Mouse (Mus musculus): Measurements from ENCODE around the gene Mllt3.

Mllt3 gene

DNA sequence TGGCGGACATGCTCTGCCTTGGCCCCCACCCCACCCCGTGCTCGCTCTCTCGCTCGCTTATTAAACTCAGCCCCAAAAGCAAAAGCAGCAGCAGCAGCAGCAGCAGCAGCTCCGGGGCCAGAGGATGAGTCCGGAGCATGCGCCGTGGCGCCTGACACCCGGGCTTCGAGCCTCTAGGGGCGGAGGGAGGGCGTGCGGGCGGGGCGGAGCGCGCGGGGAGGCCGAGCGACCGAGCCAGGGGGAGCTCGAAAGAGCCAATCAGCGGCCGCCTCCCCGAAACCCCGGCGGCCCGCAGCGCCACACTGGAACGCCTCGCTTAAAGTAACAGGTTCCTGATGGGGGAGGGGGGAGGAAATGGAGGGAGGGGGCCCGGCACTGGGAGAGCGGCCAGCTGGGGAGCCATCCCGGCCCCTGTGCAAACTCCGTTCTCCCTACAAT is at the start of gene Mllt3:
Mllt3 (minus strand) TSS at position 149 of the 438 bp plus-strand sequence.
- DNase-seq = peak; percentile 98

GRCm38 (mm10) chr4:88082381-88082780 is 49.2 kb upstream of the Mllt3 start:
- DNase-seq = no peak

GRCm38 (mm10) chr4:88081885-88082284 is 48.7 kb upstream of the Mllt3 start:
- DNase-seq = no peak

- no peak for DNase-seq
These were observed 48.3 kb upstream of the Mllt3 start for GRCm38 (mm10) chr4:88081417-88081816.

DNA sequence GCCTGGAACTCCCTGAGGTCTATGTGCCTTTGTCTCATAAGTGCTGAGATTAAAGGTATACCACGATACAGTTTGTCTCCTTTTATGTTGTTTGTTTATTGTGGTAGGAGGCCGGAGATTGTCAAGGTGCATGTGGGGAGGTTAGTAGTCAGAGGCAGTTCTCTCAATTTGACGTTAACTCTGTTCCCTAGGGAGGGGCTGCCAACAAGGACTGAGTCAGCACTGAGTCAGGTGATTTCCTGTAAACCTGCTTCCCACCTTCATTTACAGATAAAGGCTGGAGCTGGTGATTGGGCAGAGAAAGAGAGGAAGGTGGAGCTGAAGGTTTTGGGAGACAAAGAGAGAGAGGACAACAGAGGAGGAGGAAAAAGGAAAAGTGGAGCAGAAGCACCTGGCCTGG is 45.8 kb upstream of the Mllt3 start:
- no peak for DNase-seq

DNA sequence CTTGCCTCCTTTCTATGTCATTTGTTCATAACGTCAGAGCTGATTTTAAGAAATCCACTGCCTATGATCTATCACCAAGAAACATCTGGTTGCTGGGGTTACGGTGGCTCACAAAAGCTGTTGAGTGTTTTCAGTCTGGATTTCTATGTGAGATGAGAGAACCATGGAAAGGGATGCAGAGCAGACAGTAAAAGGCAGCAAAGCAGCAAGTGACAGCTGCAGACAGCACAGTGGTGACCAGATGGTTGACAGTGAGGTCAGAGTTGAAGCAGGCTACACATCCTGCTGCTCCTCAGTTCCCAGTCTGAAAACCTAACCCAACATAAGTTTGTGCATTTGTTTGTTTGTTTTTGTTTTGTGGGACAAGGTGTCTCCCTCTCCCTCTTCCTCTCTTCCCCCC is 42.2 kb upstream of the Mllt3 start:
- DNase-seq = no peak

DNA sequence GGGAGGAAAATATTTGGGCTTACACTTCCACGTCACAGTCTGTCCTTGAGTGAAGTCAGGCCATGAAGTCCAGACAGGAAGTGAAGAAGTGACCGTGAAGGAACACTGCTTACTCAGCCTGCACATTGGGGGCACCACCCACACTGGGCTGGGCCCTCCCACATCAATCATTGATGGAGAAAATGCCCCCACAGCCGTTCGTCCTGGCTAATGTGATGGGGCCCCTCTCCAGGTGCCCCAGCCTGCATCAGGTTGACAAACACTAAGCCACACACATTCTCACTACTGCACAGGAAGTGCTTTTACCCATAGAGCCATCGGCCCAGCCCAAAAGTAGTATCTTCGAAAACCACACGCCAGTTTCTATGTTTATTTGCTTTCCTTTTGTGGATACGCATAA is 13.1 kb upstream of the Mllt3 start:
- peak; percentile 33 to 52 for DNase-seq

- DNase-seq = no peak
These were observed 12.0 kb upstream of the Mllt3 start for GRCm38 (mm10) chr4:88045151-88045550.

GRCm38 (mm10) chr4:88035361-88035760 is 2.2 kb upstream of the Mllt3 start:
- DNase-seq = peak; percentile 65 to 68

DNA sequence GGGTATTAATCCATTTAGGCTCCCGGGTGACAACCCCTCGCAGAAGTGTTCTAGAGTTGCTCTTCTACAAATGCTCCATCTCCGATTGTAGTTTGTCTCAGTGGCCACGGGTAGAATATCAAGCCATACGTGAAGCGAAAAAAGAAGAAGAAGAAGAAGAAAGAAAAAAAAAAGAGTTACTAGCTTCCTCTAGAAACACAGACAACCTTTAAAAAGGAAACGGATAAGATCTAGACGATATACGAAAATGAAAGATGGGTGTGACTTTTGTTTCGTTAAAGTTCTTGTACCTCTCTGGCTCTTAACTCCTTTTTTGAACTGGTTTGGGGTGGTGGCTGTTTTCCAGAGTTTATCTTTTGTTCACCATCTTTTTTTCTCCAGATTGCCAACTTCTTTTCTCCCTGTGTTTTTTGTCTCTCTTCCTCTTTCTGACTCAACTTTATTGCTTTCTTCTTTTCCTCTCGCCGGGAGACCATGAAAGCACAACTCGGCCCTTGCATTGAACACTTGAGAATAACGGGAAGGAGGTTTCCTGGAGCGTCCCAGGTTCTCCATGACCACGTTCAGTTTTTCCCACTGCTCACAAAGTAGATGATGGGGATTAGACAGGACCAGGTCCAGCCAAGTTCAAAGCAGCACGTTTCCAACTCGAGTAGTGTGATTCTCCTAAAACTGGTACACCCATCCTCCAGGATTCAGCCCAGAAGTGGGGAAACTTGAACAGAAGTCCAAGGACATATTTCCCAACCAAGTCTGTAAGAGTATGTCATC is 1.4 kb upstream of the Mllt3 start:
- DNase-seq = peak in 1 of 2 experiments; percentile 12

DNA sequence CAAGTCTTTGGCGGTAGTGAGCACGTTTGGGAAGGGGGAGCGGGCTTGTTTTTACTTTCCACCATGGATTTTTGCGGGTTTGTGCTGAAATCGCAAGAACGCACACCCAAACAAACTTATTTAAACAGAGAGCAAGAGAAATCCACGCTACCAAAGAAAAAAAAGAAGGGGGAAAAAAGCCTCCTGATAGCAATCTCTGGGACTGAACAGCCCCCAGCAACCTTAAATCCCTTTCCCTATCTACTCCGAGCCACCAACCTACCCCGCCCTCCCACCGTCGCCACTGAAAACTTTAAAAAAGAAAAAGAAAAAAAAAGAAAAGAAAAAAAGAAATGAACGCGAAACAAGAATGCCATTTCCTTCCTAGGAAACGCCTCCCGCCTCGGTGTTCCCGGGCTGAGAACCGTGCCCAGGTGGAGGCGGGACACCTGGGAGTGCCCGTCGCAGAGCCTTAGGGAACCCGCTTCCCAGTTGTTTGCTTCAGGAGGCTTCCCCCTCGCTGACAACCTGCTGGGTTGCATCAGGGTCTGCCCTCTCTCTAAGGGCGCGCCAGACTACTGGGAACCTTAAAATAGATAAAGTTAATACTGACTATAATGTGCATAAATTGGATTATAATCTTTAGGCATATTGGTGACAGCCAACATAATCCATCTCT is 694 bp upstream of the Mllt3 start:
- DNase-seq = peak; percentile 37 to 50

- peak; percentile 50 to 70 for DNase-seq
These were observed 739 bp downstream of the Mllt3 start for GRCm38 (mm10) chr4:88032151-88033098.

GRCm38 (mm10) chr4:88031211-88032150 is 1.7 kb downstream of the Mllt3 start:
- peak; percentile 68 to 73 for DNase-seq

DNA sequence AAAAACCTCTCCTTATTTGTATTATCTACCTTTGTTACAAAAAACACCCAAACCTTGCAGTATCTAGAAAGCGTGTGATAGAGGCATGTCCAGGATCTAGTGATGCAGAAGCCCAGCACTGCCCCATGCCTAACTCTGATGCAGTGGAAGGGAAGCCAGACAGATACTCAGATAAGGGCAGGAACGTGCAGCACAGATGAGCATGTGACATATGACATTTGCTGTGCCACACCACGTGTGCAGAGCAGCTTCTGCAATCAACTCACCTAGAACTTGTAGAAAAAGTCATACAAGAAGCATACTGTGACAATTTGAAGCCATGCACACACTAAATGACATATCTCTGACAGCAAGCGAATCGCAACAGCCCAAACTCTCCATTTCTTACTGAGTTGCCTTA is 9.6 kb downstream of the Mllt3 start:
- no peak for DNase-seq

DNA sequence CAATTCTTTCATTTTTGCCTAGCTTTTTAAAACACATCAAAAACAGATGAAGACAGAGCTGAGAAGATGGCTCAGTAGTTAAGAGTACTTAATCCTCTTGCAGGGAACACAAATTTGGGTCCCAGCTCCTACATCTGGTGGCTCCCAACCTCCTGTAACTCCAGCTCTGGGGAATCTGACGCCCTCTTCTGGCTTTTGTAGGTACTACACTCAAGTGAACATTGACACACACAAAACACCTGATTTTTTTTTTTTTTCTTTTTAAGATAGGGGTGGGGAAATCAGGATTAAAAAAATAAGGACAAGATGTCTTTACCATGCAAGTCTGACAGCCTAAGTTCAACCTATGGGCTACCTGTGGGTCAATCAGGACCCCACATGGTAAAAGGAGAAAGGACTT is 10.5 kb downstream of the Mllt3 start:
- DNase-seq = no peak

GRCm38 (mm10) chr4:88020421-88020820 is 12.7 kb downstream of the Mllt3 start:
- no peak for DNase-seq

GRCm38 (mm10) chr4:88019645-88020044 is 13.5 kb downstream of the Mllt3 start:
- DNase-seq = no peak

- no peak for DNase-seq
These were observed 15.5 kb downstream of the Mllt3 start for GRCm38 (mm10) chr4:88017452-88018350.

DNA sequence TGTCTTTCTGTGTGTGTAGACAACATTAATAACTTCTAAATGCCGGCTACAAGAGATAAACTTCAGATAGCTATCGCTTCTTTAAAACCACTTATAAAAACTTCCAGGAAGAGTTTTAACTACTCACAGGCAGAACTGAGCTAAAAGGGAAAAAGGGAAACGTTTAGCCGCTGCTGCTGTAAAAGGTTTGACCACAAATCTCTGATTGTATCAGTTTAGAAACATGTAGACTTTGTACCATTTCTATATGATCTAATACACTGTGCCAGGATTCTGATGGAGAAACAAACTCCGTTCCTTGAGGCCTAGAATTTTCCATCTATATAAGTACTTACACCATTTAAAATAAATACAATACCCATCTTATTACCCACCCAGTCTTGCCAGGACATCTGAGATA is 17.4 kb downstream of the Mllt3 start:
- DNase-seq = no peak

GRCm38 (mm10) chr4:88015261-88015660 is 17.9 kb downstream of the Mllt3 start:
- no peak for DNase-seq

DNA sequence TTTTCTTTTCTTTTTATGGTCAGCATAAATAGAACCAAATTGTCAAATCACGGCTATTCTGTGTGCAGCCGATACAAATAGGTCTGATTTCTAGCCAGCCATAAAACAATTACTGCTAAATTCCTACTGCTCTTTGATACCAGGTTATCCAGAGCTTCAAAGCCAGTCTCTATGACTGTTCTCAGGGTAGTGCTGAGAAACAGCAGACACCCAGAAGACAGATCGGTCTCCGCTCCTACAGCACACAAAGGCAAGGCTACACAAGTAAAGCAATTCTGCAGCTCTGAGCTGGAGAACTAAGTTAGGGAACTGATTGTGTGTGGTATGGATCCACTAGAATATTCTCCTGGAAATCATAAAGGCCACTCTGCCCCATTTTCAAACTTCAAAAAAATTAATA is 20.4 kb downstream of the Mllt3 start:
- no peak for DNase-seq

Data from thymus, postnatal 36 days (tissue).